Mouse (Mus musculus) myocyte (in vitro differentiated cells): ENCODE data around the gene Grin2a. TPM values are rescaled to one million over a fixed set of nuclear protein-coding genes. Genes with fewer than 3 reads are reported as not detected.

Experiments used
- H3K27me3 ChIP-seq: one replicate; pipeline ENCODE4 v1.6.1; 2011; ENCODE audit not compliant: control insufficient read depth, insufficient read depth, insufficient read length
- H3K36me3 ChIP-seq: one replicate; pipeline ENCODE4 v1.6.1; 2011; ENCODE audit not compliant: control insufficient read depth, insufficient read depth
- H3K4me2 ChIP-seq: one replicate; pipeline ENCODE4 v1.6.1; 2011; ENCODE audit warnings: low read depth, control low read depth
- H3K4me3 ChIP-seq: one replicate; pipeline ENCODE4 v1.5.1; 2011; ENCODE audit warnings: mild to moderate bottlenecking, control low read depth, moderate library complexity
- H3K79me2 ChIP-seq: one replicate; pipeline ENCODE4 v1.6.1; 2011; ENCODE audit not compliant: control insufficient read depth, insufficient read depth
- H3ac ChIP-seq: one replicate; pipeline ENCODE4 v1.6.1; 2011; ENCODE audit not compliant: control insufficient read depth, insufficient read length
- CEBPB ChIP-seq: IDR thresholded peaks from 2 replicates; pipeline ENCODE4 v1.6.1; 2011; ENCODE audit warnings: mild to moderate bottlenecking, moderate library complexity; ENCODE audit not compliant: poor library complexity, insufficient read depth, severe bottlenecking
- E2F4 ChIP-seq: IDR thresholded peaks from one replicate; pipeline ENCODE4 v1.6.1; 2011; ENCODE audit warnings: mild to moderate bottlenecking, control low read depth, moderate library complexity; ENCODE audit not compliant: insufficient read depth
- MAX ChIP-seq: IDR thresholded peaks from one replicate; pipeline ENCODE4 v1.6.1; 2011; ENCODE audit warnings: low read depth, mild to moderate bottlenecking, control low read depth
- MYOD1 ChIP-seq, 3 experiments: IDR thresholded peaks; one replicate each; pipeline ENCODE4 v1.6.1; 2011; ENCODE audit warnings: control low read depth in 2 of 3, low read depth in 2 of 3, mild to moderate bottlenecking in 2 of 3, moderate library complexity in 1 of 3; ENCODE audit not compliant: insufficient read length in 2 of 3, control insufficient read depth in 1 of 3
- MYOG ChIP-seq, 3 experiments: IDR thresholded peaks; one replicate each; pipeline ENCODE4 v1.6.1; 2011; ENCODE audit warnings: control low read depth in 2 of 3, low read depth in 2 of 3, mild to moderate bottlenecking in 2 of 3; ENCODE audit not compliant: insufficient read length in 2 of 3, control insufficient read depth in 1 of 3, insufficient read depth in 1 of 3
- POLR2A ChIP-seq: IDR thresholded peaks from one replicate; pipeline ENCODE4 v1.6.1; 2011; ENCODE audit warnings: low read depth, mild to moderate bottlenecking, control low read depth, moderate library complexity; ENCODE audit not compliant: insufficient read length
- POLR2AphosphoS2 ChIP-seq: IDR thresholded peaks from one replicate; pipeline ENCODE4 v1.6.1; 2011; ENCODE audit warnings: low read depth, control low read depth; ENCODE audit not compliant: insufficient read length
- REST ChIP-seq: IDR thresholded peaks from one replicate; pipeline ENCODE4 v1.6.1; 2011; ENCODE audit warnings: mild to moderate bottlenecking, control low read depth, moderate library complexity; ENCODE audit not compliant: insufficient read depth, insufficient read length
- SRF ChIP-seq: IDR thresholded peaks from one replicate; pipeline ENCODE4 v1.6.1; 2011; ENCODE audit warnings: low read depth; ENCODE audit not compliant: control insufficient read depth, insufficient read length
- TCF12 ChIP-seq: IDR thresholded peaks from one replicate; pipeline ENCODE4 v1.6.1; 2011; ENCODE audit warnings: mild to moderate bottlenecking, control low read depth; ENCODE audit not compliant: poor library complexity, insufficient read depth, severe bottlenecking
- TCF3 ChIP-seq: IDR thresholded peaks from one replicate; pipeline ENCODE4 v1.6.1; 2011; ENCODE audit warnings: low read depth, control low read depth; ENCODE audit not compliant: insufficient read length
- USF1 ChIP-seq: IDR thresholded peaks from one replicate; pipeline ENCODE4 v1.6.1; 2011; ENCODE audit warnings: low read depth, mild to moderate bottlenecking, control low read depth, moderate library complexity
- polyA plus RNA-seq: library from polyadenylated mRNA; unstranded; fragments of >200 nt; fragmentation: generic; extraction: Trizol; gene quantifications from one replicate; pipeline ENCODE4 v1.2.1, GENCODE M21; 2012; ENCODE audit warnings: missing spikeins

Grin2a gene
- polyA plus RNA-seq, 1 experiment: 0.01 TPM

DNA sequence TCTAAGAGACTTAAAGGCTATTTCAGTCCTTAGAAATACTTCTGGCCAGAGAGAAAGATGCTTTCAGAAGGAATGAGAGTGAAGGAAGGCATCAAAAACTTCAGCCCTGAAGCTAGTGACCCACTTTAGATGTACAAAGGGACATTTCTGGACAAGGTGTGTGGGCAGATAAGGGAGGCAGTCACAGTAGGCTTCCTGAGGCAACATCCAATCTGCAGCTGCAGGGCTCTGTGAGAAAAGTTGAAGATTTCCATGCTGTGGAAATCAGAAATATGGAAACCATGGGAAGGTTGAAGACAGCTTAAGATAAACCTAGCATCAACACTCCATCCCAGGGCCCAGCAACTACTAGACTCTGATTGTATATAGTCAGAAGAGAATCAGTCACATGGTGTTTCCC, 171.7 kb downstream of the Grin2a start:
- H3K4me2 ChIP-seq: no peak overlapping the region
- no peaks in the 10 kb centered on the region for H3K79me2 ChIP-seq
- no peaks in the 10 kb centered on the region for H3K36me3 ChIP-seq
- no peak overlapping the region for H3ac ChIP-seq
- TF ChIP-seq REST (no peak), USF1 (no peak), POLR2AphosphoS2 (no peak), POLR2A (no peak), MYOG (IDR thresholded peaks at IDR 0.05; ENCODE audit: control insufficient read depth in 1 of 3, insufficient read depth in 1 of 3, insufficient read length in 2 of 3, low read depth in 2 of 3) (no peak), CEBPB (no peak), MYOD1 (IDR thresholded peaks at IDR 0.05; ENCODE audit: control insufficient read depth in 1 of 3, insufficient read length in 2 of 3, low read depth in 2 of 3) (no peak), TCF3 (no peak), MAX (no peak), SRF (no peak), TCF12 (no peak), E2F4 (no peak)
- H3K27me3 ChIP-seq: no peaks in the 10 kb centered on the region
- H3K4me3 ChIP-seq: no peak overlapping the region

DNA sequence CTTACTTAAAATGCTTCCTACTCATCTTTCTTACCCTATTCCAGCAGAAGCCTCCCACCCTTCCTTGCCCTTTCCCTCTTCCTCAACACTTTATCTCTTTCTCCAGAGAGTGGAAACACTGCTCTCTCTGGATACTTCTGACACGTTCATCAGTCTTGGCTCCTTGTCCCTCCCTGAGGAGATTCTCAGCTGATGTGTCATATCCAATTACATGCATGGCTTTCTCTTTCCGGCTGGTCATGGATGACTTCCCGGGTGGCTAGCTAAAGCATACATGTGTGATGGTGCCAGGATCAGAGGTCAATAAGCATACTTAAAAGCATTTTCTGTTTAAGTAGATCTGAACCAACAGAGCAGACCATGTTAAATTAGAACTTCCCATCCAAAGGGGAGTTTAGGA, 175.9 kb downstream of the Grin2a start:
- H3K79me2 ChIP-seq: no peaks in the 10 kb centered on the region
- H3K27me3 ChIP-seq: no peaks in the 10 kb centered on the region
- H3K36me3 ChIP-seq: no peaks in the 10 kb centered on the region
- no peak overlapping the region for H3K4me2 ChIP-seq
- no peak overlapping the region for H3ac ChIP-seq
- no peak overlapping the region for H3K4me3 ChIP-seq
- TF ChIP-seq REST (no peak), MYOG (IDR thresholded peaks at IDR 0.05; ENCODE audit: control insufficient read depth in 1 of 3, insufficient read depth in 1 of 3, insufficient read length in 2 of 3, low read depth in 2 of 3) (no peak), POLR2A (no peak), TCF12 (no peak), SRF (no peak), USF1 (no peak), TCF3 (no peak), E2F4 (no peak)

DNA sequence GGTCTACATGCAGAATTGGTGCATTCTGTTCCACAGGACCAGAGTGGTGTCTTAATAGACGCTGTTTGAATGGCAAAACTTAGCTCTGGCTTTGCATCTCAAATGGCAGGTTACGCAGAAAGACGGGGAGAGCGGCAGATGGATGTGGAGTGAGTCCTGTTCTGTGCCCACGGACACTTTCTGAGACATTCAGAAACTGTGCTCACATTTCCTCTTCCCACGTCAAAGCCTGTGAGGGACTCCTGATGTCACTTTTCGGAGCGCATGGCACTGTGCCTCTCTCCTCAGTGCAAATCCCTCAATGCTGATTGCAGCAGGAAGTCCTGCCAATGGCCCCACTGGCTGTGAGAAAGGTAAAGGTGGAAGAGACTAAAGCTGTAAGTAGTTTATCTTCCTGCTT, 194.0 kb downstream of the Grin2a start:
- no peak overlapping the region for H3K4me2 ChIP-seq
- H3K4me3 ChIP-seq: no peak overlapping the region
- no peak overlapping the region for H3ac ChIP-seq
- TF ChIP-seq SRF (no peak), MAX (no peak), CEBPB (no peak), POLR2A (no peak), POLR2AphosphoS2 (no peak), TCF3 (no peak), REST (no peak), MYOD1 (IDR thresholded peaks at IDR 0.05; ENCODE audit: control insufficient read depth in 1 of 3, insufficient read length in 2 of 3, low read depth in 2 of 3) (no peak), MYOG (IDR thresholded peaks at IDR 0.05; ENCODE audit: control insufficient read depth in 1 of 3, insufficient read depth in 1 of 3, insufficient read length in 2 of 3, low read depth in 2 of 3) (no peak)
- H3K36me3 ChIP-seq: no peaks in the 10 kb centered on the region
- no peaks in the 10 kb centered on the region for H3K27me3 ChIP-seq
- H3K79me2 ChIP-seq: no peaks in the 10 kb centered on the region

DNA sequence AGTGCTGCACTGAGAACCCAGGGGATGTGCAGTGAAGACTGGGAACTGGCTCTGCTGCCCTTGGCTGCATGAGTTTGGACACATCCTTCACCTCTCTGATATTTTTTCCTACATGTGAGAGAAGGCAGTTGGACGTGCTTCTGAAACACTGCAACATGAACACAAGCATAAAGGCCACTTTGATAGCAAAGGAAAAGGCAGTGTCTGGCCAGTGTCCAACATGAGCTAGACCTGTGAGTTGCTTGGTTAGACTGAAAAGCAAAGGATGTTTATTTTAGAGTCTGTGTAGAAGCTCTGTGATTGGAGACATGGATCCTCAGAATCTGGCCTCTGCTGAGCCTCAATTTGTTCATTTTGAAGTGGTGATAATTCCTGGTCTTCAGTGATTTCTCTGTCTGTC, 195.1 kb downstream of the Grin2a start:
- TF ChIP-seq MYOG (IDR thresholded peaks at IDR 0.05; ENCODE audit: control insufficient read depth in 1 of 3, insufficient read depth in 1 of 3, insufficient read length in 2 of 3, low read depth in 2 of 3) (no peak), E2F4 (no peak), POLR2AphosphoS2 (no peak), TCF12 (no peak), CEBPB (no peak), POLR2A (no peak), TCF3 (no peak), MYOD1 (IDR thresholded peaks at IDR 0.05; ENCODE audit: control insufficient read depth in 1 of 3, insufficient read length in 2 of 3, low read depth in 2 of 3) (no peak), USF1 (no peak), REST (no peak), SRF (no peak), MAX (no peak)
- Histone ChIP-seq H3K4me3 (no peak overlapping the region), H3K27me3 (no peaks in the 10 kb centered on the region), H3K36me3 (no peaks in the 10 kb centered on the region), H3ac (no peak overlapping the region), H3K4me2 (no peak overlapping the region), H3K79me2 (no peaks in the 10 kb centered on the region)

DNA sequence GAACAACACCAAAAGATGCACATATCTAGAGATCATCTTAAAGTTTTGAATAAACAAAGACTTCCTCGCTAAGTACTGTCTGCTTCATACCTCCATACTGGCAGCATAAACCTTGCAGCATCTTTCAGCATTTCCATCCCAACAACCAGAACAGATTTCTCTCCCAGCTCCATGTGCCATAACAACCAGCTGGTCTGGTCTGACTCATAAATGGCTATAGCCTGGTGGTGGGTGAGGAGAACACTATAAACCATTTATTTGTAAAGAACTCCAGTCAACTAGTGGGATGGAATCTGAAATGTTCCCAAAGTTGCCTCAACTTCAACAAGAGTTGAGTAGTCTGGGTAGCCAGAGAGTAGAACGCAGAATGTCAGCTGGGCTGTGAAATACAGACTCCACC, 202.4 kb downstream of the Grin2a start:
- Histone ChIP-seq H3K36me3 (no peaks in the 10 kb centered on the region), H3ac (no peak overlapping the region), H3K4me3 (no peak overlapping the region), H3K27me3 (no peaks in the 10 kb centered on the region), H3K79me2 (no peaks in the 10 kb centered on the region), H3K4me2 (no peak overlapping the region)
- TF ChIP-seq TCF12 (no peak), CEBPB (no peak), MYOD1 (IDR thresholded peaks at IDR 0.05; ENCODE audit: control insufficient read depth in 1 of 3, insufficient read length in 2 of 3, low read depth in 2 of 3) (no peak), REST (no peak), SRF (no peak), TCF3 (no peak), E2F4 (no peak), MYOG (IDR thresholded peaks at IDR 0.05; ENCODE audit: control insufficient read depth in 1 of 3, insufficient read depth in 1 of 3, insufficient read length in 2 of 3, low read depth in 2 of 3) (no peak), POLR2AphosphoS2 (no peak), USF1 (no peak), MAX (no peak), POLR2A (no peak)
